Mouse (Mus musculus) T-helper 1 cell (primary cell): ENCODE measurements around the gene Nxn.

ENCODE experiments used
- in situ Hi-C: fragments of 300-600 bp; cut with MboI, MseI; formaldehyde crosslinking; loops from one replicate; pipeline ENCODE4 v1.15.1; 2025; ENCODE audit warnings: high pct_unique_total_duplicates

Gene Nxn

GRCm38 (mm10) chr11:76300862-76301261 is 98.1 kb downstream of the Nxn start:
- in situ Hi-C loops: no loop called here

- in situ Hi-C loops: no loop called here
These were observed 100.4 kb downstream of the Nxn start for GRCm38 (mm10) chr11:76298457-76299000.

DNA sequence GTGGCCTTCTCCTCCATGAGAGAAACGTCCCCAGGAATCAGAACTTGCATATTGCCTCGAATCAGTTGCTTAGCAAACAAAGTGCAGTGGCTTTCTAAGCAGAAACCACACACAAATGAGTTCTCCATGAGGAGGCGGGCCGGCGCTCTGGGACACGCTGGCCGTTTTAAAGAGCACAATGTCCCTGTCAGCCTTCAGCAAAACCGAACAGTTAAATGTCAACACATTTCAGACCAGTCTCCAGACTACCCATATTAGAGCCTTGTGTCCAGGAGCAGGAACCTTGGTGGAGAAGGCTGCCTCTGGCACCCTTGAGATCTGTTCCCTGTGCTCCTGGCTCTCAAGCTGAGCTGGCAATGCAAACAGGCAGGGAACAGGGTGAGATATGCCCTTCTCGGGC is 101.7 kb downstream of the Nxn start:
- in situ Hi-C loops: no loop called here

GRCm38 (mm10) chr11:76294836-76295235 is 104.1 kb downstream of the Nxn start:
- in situ Hi-C loops: no loop called here

- in situ Hi-C loops: no loop called here
These were observed 104.9 kb downstream of the Nxn start for GRCm38 (mm10) chr11:76294078-76294477.

GRCm38 (mm10) chr11:76292831-76293230 is 106.1 kb downstream of the Nxn start:
- in situ Hi-C loops: no loop called here

- in situ Hi-C loops: no loop called here
These were observed 106.5 kb downstream of the Nxn start for GRCm38 (mm10) chr11:76292398-76292797.

GRCm38 (mm10) chr11:76291960-76292359 is 107.0 kb downstream of the Nxn start:
- in situ Hi-C loops: no loop called here

DNA sequence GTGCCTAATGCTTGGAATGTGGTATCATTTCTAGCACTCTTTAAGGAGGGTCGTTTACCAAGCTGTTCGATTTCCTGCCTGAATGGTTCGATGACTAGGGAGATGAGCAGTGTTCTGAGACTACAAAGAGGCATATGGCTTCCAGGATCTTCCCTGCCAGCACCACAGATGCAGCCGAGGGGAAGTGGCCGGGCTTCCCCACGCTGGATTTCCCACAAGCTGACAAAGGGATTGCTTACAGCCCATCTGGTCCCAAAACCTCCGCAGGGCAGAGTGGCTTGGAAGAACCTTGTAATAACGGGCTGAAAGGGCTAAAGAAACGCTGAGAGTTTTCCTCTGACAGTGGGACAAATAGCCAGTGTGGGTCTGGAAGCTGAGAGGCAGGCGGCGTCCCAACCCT is 108.6 kb downstream of the Nxn start:
- in situ Hi-C loops: no loop called here

GRCm38 (mm10) chr11:76288645-76289044 is 110.3 kb downstream of the Nxn start:
- in situ Hi-C loops: no loop called here

DNA sequence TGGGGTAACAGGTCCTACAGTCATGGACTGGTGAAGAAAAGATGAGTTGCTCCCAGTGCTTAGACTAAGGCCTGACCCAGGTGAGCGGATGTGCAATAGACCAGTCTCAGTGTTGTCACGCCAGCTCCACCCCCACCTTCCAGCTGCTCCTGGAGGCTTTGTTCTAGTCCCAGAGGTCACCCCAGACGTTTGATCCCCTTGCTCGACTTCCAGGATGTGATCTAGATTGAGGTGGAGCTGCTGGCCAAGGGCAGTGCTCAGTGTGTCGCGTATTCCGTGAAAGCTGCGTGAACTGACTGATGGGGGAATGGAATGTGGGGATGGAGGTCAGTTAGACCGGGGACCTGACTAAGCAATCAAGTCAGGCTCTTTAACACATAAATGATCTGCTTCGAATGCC is 111.6 kb downstream of the Nxn start:
- in situ Hi-C loops: no loop called here

DNA sequence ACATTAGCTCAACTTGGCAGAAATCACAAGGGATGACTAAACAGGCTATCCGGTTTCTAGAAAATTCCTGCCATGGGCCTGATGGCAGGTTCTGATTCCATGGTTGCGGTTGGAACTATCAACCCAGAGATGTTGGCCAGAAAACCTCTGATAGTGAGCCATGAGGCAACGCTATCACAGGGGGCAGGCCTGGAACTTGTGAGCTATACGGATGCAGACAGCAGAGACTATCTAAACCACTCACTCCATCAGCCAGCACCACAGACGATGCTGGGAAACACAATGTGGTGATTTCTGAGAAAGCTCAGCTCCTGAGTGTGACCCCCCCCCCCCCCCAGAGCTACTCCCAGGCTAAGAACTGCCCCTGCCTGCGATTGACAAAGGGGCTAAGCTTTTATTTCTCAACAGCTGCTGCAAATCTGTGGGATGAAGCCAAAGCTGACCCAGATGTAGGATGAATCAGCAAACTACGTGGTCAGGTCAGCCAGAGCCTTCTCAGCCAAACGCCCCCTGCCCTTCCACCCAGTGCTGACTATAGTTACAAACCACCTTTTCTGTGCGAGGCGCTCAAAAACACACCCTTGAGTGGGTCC is 112.3 kb downstream of the Nxn start:
- in situ Hi-C loops: no loop called here

- in situ Hi-C loops: no loop called here
These were observed 113.4 kb downstream of the Nxn start for GRCm38 (mm10) chr11:76285431-76286075.

GRCm38 (mm10) chr11:76283841-76284240 is 115.1 kb downstream of the Nxn start:
- in situ Hi-C loops: no loop called here

- in situ Hi-C loops: no loop called here
These were observed 119.0 kb downstream of the Nxn start for GRCm38 (mm10) chr11:76279971-76280370.

DNA sequence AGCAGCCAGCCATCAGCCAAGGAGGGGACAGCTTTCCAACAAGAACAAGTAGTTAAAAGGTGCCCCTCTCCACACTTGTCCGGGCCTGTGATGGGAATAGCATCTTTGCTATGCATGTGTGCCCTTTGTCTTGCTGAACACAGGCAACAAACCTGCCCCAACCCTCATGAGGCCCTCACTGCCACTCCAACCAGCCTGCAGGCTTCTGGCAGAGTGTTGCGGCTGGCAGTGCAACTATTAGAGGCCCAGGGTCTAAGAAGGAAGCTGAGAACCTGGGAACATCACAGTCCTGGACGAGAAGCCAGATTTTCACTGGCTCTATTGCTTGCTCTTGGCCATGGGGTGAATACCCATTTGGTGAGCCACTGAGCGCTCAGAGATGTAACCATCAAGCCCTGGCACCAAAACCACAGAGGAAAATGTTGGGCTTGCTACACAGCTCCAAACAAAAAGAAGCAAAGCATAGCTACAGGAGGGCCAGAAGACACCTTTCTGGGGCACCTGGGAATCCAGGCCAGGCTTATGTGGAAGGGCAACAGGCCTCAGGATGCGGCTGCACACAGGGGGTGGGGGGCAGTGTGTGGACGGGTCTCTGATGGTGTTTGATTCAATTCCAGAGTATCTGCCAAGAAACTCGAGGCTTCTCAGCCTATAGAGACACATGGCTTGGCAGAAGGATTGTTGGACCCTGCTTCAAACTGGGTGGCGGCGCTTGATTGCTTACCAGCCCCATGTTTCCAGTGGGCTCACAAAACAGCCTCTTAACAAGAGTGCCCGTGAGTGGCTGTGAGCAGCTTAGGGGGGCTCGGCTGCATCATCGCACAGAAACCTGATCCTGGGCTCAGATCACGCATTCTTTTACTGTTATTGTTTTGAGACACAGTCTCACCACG is 119.7 kb downstream of the Nxn start:
- in situ Hi-C loops: no loop called here

- in situ Hi-C loops: no loop called here
These were observed 126.5 kb downstream of the Nxn start for GRCm38 (mm10) chr11:76272440-76272839.

- in situ Hi-C loops: no loop called here
These were observed 130.3 kb downstream of the Nxn start for GRCm38 (mm10) chr11:76268521-76269065.

DNA sequence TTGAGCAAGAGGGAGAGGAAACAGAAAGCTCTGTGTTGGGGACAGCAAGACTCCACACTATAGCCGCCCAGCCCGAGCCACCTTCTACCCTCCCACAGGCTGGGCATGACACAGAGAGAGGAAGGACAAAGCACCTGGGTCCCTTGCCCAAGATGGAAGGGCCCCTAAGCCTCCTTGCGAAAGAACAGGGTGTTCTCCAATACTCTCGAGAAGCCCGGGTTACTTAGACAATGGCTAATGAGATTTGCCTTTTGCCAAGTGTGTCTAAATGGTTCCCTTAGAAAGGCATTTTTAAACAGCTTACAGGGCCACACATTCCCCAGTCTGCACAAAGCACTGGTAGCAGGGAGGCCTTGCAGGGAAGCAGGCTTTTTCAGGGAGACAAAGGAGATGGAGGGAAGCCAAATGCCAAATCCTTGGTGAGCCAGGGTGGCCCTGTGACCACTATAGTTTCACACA is 130.9 kb downstream of the Nxn start:
- in situ Hi-C loops: no loop called here

GRCm38 (mm10) chr11:76267550-76267949 is 131.4 kb downstream of the Nxn start:
- in situ Hi-C loops: no loop called here

DNA sequence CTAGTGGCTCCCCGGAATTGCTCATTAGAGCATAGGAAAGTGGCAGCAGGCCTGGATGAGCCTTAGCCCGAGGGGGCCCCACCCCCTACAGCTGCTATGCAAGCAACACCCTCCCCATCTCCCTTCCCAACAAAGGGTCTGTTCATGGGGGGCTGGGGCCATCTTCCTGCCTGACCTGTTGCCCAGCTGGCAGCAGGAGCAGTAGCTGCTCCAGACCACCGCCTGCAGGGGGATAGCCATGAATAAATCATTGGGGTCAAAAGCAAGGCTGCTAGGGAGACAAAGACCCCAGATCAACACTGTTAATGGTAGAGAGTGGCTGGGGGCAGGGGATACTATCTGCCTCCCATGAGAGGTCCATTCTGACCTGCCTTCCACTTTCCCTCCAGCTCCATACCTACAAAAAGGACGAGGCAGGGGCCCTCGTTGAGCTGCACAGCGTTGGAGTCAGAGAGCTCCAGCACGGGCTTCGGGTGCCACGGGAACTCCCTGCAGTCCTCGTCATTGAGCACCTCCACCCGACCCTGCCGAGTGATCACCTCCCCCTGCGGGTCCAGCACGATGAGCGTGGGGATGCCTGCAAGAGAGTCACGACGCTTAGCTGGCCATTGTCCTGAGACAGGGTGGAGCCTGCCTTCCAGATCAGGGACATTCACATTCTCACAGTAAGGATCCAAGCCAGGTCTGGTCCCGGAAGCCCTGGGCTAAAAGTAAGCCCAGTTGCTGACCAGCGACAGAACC is 136.2 kb downstream of the Nxn start:
- in situ Hi-C loops: no loop called here
